8 mouse cellular contexts compared by ENCODE assay signal in genomic region chr11:63957207-63957606, GRCm38 (mm10). TPM values are rescaled to one million over a fixed set of nuclear protein-coding genes. Genes with fewer than 3 reads are reported as not detected.
DNase-seq lines count a peak whose midpoint lies in the region; ATAC-seq and TF ChIP-seq lines count a peak whose summit lies in the region.

No protein-coding gene starts in this region.

- H3K4me3 ChIP-seq in gastrocnemius, adult 2 months: no peak overlapping the region
- no peak overlapping the region for H3K4me3 ChIP-seq in liver, postnatal 0 days (ENCODE audit: low read depth, low read length)

- intact Hi-C loops in gastrocnemius, adult 2 months (cut with DNase I): no loop called here
- intact Hi-C loops in gastrocnemius, postnatal 36 days (cut with DNase I): no loop called here
- intact Hi-C loops in left cerebral cortex, postnatal 4 days (cut with DNase I): no loop called here

- no peaks in the 10 kb centered on the region for H3K9me3 ChIP-seq in liver, postnatal 0 days (ENCODE audit: low read length)

- no peak overlapping the region for H3K27ac ChIP-seq in gastrocnemius, adult 2 months
- H3K27ac ChIP-seq in liver, postnatal 0 days (ENCODE audit: low read depth): no peak overlapping the region

- WGBS in liver, postnatal 0 days (ENCODE audit: insufficient replicate concordance): 40% methylated on average over 4 of the region's 4 CpGs

- ATAC-seq in liver, postnatal 0 days: peak; percentile 80

- peaks cover 10% of the 10 kb centered on the region for H3K4me1 ChIP-seq in liver, postnatal 0 days (ENCODE audit: insufficient read depth)

- no peak overlapping the region for H3K4me2 ChIP-seq in liver, postnatal 0 days (ENCODE audit: low read depth, low read length)

- H3K27me3 ChIP-seq in liver, postnatal 0 days (ENCODE audit: insufficient read depth, low read length): no peaks in the 10 kb centered on the region

- peak; percentile 35 for TF ChIP-seq CTCF in gastrocnemius, adult 2 months (IDR thresholded peaks at IDR 0.05)
- TF ChIP-seq CTCF in liver, postnatal 0 days (IDR thresholded peaks at IDR 0.05; ENCODE audit: low read depth): peak; percentile 69

- no peak overlapping the region for H3K9ac ChIP-seq in liver, postnatal 0 days (replicated peaks)

- no peak for TF ChIP-seq EP300 in liver, postnatal 0 days (IDR thresholded peaks at IDR 0.05; ENCODE audit: low read depth)

- no peak for DNase-seq in gastrocnemius, adult 2 months
- no peak for DNase-seq in gastrocnemius, postnatal 36 days
- peak; percentile 21 to 41 for DNase-seq in CD8-positive naive resting alpha-beta T cell, adult 2 months (ENCODE audit: low read depth in 2 of 2, low spot score in 2 of 2)
- DNase-seq in embryo, embryonic 10.5 days (ENCODE audit: low spot score): peak; percentile 51
- peak; percentile 55 for DNase-seq in liver, postnatal 0 days
- DNase-seq in thymus, postnatal 25 days: peak; percentile 33
- DNase-seq in left cerebral cortex, postnatal 4 days: no peak
- DNase-seq in right cerebral cortex, postnatal 36 days (ENCODE audit: low spot score in 2 of 2): no peak

- no peaks in the 10 kb centered on the region for H3K36me3 ChIP-seq in liver, postnatal 0 days (replicated peaks; ENCODE audit: insufficient read depth, low read length)

RNA-seq across cellular contexts. Expression of gene Hs3st3b1, which starts 35.1 kb away (rescaled TPM):
- total RNA-seq in gastrocnemius, adult 2 months (2021): under 1 TPM; 0.26 to 0.28 TPM
- under 1 TPM; 0.30 to 0.43 TPM for total RNA-seq in gastrocnemius, postnatal 36 days (2021)
- polyA plus RNA-seq in liver, postnatal 0 days (2015; fragmentation: Nextera tagmentation; extraction: Ambion mirVana): 20.0 and 21.1 TPM in 2 replicates
- total RNA-seq in left cerebral cortex, postnatal 4 days (2021): 1 to 10 TPM; 1.6 to 1.9 TPM

Comparison
In these comparisons a context has a peak if more than half of its experiments do, and no peak if none do; other contexts are left out.
1. DNase-seq: peak in CD8-positive naive resting alpha-beta T cell, adult 2 months (2 of 2), embryo, embryonic 10.5 days (single experiment), liver, postnatal 0 days (single experiment) and thymus, postnatal 25 days (single experiment); none in gastrocnemius, adult 2 months (single experiment), gastrocnemius, postnatal 36 days (0 of 2), left cerebral cortex, postnatal 4 days (single experiment) and right cerebral cortex, postnatal 36 days (0 of 2).